Mouse (Mus musculus) cerebellum, adult 18-20 months (tissue): ENCODE data around the gene Kifc1.
"Not testable (repeated sequence)": the region's sequence is repeated elsewhere in the genome, so short reads cannot be mapped to it uniquely, and the experiment has no call there.

Experiments
- DNase-seq, 2 experiments: peaks; one replicate each; pipeline ENCODE4 v3.0.0; 2021

The Kifc1 gene

GRCm38 (mm10) chr17:33901653-33902052, 11.2 kb upstream of the Kifc1 start:
- no peak for DNase-seq

DNA sequence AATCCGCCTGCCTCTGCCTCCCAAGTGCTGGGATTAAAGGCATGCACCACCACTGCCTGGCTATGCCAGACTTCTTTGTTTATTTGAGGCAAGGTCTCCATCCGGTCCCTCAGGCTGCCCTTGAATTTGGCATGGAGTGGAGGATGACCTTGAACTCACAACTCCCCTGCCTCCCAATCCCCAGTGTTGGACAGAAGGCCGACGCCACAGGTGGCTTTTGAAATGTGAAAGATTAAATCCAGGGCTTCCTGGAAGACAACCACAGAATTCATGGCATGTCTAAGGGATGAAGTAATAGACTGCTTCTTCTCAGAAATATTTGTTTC, 10.5 kb upstream of the Kifc1 start:
- no peak for DNase-seq

DNA sequence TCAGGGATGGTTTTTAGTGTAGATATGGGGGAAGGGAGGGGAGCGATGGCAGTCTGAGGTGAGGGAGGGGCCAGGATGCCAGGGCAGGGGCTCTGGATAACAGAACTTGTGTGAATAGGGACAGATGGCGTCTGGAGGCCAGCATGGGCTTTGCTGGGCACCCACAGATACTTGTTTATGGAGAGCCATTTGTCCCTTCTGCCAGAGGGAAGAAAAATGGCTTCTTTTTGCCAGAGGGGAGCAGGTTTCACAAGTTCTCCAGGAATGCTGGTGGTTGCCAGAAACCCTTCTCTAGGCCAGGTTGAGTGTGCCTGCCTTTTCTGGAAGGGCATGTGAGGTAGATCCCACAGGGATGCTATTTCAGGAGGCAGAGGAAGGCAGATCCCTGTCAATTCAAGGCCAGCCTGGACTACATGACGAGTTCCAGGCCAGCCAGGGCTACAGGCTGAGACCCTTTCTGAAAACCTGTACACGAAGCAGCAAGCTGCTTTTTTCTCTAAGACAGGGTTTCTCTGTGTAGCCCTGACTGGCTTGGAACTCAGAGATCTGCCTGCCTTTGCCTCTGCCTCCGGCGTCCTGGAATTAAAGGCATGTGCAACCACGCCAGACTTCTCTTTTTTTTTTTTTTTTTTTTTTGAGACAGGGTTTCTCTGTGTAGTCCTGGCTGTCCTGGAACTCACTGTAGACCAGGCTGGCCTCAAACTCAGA, 10.0 kb upstream of the Kifc1 start:
- DNase-seq, result no peak

DNA sequence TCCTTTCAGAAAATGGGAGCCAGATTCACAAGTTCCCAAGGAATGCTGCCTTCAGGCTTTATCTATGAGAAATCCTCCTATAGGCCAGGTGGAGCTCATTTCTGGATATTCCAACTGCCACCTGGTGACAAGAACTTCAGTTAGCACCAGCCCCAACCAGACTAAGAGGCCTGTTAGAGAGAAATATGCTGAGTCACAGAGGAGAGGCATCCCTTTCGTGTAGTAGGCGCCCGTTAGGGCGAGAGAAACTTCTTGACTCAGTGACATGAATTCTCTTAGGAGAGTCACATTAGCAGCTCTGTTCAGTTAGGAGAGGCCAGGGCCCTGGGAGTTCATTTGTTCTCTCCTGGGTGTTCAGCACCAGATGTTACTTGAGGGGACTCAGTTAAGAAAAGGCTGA, 9.2 kb upstream of the Kifc1 start:
- DNase-seq, result no peak

DNA sequence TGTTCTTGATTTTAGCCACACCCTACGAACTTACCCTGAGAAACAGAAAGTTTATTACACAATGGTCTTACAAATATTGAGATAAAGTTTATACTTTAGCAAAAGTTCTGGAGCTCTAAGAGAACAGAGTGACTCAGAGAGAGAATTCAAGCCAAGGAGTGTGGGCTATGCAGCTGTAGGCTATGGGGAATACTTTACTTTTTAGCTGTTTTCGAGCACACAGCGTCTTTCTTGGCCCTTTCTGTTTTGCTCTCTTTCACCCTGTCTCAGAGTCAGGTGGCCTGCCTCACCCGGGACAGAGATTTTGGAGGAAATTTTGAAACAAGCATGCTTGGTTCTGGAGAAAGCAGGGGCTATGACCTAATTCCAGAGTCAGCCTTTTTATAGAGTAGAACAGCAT, 7.7 kb upstream of the Kifc1 start:
- DNase-seq, result not testable (repeated sequence)

DNA sequence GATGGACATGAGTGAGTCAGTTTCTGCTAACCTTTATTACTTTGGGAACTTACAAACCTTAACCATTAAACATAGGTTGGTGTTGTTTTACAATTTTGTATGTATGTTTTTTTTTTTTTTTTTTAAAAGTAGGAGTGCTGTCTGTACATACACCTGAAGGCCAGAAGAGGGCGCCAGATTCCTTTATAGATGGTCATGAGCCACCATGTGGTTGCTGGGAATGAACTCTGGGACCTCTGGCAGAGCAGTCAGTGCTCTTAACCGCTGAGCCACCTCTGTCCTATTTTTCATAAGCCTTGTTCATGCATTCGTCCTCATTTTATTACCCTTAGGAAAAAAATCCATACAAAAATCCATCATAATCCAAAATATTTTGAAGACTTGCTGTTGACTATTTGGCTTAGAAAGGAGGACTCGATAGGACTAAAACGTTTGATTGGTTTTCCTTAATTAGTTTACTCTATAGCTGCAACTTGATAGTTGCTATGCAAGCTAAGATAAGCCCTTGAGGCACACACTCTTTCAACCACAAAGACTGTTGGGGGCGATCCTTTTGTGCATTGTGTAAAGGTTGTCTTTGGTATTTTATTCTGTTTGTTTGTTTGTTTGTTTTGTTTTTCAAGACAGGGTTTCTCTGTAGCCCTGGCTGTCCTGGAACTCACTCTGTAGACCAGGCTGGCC, 6.8 kb upstream of the Kifc1 start:
- DNase-seq, result peak; percentile 33 to 57

DNA sequence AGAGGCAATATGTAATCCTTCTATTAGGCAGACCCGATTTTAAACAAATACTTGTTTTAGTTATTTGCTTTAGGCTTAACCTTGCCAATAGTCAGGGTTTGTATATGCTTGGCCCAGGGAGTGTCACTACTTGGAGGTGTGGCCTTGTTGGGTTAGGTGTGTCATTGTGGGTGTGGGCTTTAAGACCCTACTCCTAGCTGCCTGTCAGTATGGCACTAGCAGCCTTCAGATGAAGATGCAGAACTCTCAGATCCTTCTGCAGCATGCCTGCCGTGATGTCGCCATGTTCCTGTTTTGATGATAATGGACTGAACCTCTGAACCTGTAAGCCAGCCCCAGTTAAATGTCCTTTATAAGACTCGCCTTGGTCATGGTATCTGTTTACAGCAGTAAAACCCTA, 2.5 kb upstream of the Kifc1 start:
- DNase-seq, result not testable (repeated sequence)

GRCm38 (mm10) chr17:33892429-33892828, 2.0 kb upstream of the Kifc1 start:
- no peak for DNase-seq

- not testable (repeated sequence) for DNase-seq
These were observed 1.4 kb upstream of the Kifc1 start for GRCm38 (mm10) chr17:33891892-33892291.

- no peak for DNase-seq
These were observed 896 bp upstream of the Kifc1 start for GRCm38 (mm10) chr17:33891357-33891756.

GRCm38 (mm10) chr17:33889941-33890532, 424 bp downstream of the Kifc1 start:
- not testable (repeated sequence) for DNase-seq

- not testable (repeated sequence) for DNase-seq
These were observed 2.2 kb downstream of the Kifc1 start for GRCm38 (mm10) chr17:33888230-33888629.

DNA sequence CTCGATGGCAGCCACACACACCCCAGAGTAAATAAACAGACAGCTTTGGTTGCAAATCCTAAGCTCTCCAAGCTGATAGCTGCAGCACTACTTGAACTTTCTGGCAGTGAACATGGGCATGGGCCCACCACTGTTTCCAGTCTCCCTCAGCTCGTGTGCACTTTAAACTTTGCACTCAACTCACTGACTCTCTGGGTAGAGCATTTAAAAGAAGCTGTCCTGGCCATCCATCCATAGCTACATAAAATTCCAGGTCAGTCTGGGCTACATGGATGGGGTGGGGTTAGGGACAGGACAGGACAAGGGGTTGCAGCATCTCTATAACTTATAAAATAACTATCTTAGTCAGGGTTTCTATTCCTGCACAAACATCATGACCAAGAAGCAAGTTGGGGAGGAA, 2.7 kb downstream of the Kifc1 start:
- DNase-seq, result not testable (repeated sequence)

DNA sequence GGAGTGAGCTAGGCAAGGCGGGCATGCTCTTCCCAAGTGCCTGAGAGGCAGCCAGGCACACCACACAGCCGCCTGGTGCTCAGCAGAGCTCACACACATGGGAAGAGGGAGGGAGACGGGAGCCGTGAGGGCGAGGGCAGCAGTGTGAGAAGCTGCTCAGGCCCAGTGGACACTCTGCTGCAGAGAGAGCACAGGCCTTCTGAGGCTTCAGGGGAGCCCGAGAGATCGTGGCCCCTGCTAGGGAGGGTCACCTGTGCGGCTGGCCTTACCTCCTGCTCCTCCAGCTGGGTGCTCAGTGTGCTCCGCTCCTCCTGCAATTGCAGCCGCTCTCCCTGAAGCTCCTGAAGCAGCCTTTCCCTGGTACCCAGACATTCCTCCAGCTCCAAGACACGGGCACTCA, 6.1 kb downstream of the Kifc1 start:
- DNase-seq, result not testable (repeated sequence)

GRCm38 (mm10) chr17:33875797-33876196, 14.7 kb downstream of the Kifc1 start:
- not testable (repeated sequence) for DNase-seq

GRCm38 (mm10) chr17:33874411-33874810, 16.1 kb downstream of the Kifc1 start:
- peak; percentile 26 to 37 for DNase-seq

GRCm38 (mm10) chr17:33873537-33873936, 16.9 kb downstream of the Kifc1 start, which contains the start of gene Gm7029:
Gene Gm7029, plus strand, starts transcription at chr17:33873837.
- DNase-seq, result not testable (repeated sequence)

DNA sequence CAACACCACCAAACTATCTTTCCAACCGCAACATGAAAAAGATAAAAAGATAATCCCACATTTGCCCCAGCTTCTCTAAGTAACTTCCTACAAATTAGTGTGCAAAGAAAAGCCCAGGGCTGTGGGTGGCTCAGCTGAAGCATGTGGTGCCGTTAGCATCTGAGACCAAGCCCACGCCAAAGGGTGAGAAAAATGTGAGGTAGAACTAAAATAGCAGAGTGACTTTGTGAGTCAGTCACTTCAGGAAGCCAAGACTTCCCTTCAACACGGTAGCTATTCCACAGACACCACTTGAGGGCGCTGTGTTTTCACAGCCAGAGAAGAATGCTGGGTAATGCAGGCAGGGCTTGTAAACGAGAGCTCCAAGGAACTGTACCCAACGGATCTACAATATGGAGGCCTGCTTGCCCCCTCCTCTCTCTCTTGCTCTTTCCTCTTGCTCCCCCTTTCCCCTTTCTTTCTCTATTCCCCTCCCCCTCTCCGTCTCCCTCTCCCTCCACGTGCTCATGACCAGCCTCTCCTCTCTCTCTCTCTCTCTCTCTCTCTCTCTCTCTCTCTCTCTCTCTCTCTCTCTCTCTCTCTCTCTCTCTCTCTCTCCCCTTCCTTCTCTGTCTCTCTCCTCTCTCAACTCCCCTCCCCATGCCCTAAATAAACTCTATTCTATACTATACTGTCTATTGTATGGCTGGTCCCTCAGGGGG, 25.0 kb downstream of the Kifc1 start:
- peak; percentile 35 to 38 for DNase-seq

DNA sequence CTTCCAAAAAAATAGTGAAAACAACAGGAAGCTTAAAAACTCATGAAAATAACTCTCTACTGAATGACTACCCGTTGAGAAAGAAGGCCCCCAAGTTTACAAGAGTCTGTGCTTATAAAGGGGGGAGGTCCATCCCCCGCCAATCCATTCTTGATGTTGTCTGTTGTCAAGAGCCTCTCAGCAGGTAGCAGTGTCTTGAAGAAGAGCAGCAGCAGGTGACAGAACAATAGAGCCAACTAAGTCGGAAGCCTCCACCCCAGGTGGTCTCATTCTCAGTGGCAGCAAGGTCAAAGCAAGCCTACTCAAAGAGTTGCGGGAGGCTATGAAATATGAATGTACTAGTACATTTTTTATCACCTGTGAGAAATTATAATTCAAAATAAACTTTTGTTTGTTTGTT, 32.6 kb downstream of the Kifc1 start:
- no peak for DNase-seq

GRCm38 (mm10) chr17:33851331-33851730, 39.1 kb downstream of the Kifc1 start:
- no peak for DNase-seq

DNA sequence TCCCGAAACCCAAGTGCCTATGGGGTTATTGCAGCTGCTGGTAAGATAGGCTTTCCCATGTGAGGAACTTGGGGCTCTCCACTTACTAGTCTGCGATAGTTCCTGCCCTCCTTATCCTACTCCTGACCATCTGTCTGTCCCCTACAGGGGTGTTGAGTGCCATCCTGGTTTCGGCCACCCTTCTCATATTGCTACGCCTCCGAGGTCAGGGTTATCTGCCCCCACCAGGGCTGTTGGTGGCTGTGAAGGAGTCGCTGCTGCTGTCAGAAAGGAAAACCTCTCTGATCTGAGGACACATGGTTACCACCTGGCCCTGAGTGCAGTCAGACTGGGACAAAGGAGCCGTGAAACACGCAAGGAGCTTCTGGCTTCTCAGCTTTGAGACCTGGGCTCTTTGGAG, 42.3 kb downstream of the Kifc1 start:
- DNase-seq, result no peak

DNA sequence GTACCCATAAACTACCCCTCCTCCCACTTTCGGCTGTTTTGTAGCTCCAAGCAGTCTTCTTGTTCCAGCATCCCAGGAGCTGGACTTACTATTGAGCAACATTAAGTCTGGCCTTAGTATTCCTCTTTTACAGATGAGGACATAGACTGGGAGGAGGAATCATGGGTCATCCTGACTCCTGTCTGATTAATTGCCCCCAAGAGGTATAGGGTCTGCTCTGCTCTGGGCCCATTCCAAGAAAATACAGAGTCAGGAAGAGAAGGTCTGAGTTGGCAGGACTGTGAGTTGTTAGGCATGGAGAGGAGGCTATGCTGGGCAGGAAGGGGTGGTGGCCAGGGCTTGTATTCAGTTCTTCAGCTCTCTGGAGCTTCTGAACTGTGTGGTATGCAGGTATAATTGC, 46.3 kb downstream of the Kifc1 start:
- DNase-seq, result no peak

DNA sequence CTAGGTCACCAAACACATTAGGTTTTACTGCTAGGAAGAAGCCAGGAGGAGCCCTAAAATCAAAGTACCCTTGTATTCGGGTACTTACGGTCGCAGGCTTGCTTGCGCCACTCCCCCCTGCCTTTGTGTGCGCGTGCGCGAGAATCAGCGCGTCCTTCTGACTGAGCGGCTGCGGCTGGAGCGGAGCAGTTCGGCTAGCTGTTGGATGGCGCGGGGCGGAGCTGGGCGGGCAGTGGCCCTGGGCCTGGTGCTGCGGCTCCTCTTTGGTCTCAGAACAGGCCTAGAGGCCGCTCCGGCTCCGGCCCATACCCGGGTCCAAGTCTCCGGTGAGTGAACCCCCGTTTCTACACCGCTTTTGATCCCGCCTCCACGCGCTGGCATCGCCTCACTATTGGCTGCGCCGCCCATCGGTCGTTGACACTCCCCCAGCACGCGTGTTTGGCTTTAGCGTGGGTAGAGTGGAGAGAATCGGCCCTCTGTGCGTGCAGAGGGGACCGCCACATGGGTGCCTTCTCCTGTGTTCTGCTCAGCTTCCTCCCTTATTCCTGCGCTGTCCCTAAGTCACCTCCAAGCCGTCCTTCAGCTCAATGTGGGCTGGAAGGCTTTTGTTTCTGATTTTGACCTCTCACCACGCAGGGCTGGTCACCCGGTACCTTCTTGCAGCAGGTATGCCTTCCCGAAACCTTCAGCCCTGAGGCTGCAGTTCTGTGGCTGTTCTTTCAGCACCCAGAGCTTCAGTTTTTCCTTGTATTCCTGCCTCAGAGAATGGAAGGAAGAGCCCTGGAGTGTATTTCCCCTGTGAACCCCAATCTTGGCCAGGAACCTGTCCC, 47.3 kb downstream of the Kifc1 start, which contains the start of gene Cd320:
Gene Cd320, plus strand, starts transcription at position 126 of the 830 bp plus-strand sequence.
- DNase-seq, result peak; percentile 95
